Comparison of ENCODE assay signal across 9 mouse cellular contexts in genomic region chr14:15785230-15785629, GRCm38 (mm10).
A peak's percentile ranks its signal among the peaks of the same experiment; 100 is the strongest.
DNase-seq lines count a peak whose midpoint lies in the region; ATAC-seq and TF ChIP-seq lines count a peak whose summit lies in the region.
"Had no signal": no experiment of that assay in that cellular context is flagged by ENCODE, and none has a peak within 500 bp of the region (broad histone marks: within the 10 kb centered on the region; RNA-seq: fewer than 3 reads in every experiment).

No protein-coding gene starts in this region.

- TF ChIP-seq EP300 in CH12.LX (IDR thresholded peaks at IDR 0.05; ENCODE audit: low read length), result no peak
- TF ChIP-seq EP300 in stomach, postnatal 0 days (optimal IDR thresholded peaks at IDR 0.05), result no peak

- dilution Hi-C loops in CH12.LX (cut with MboI; ENCODE audit: extremely low pct_ligation_motif_present, extremely low pct_unique_long_range_greater_than_20kb, low sequenced_read_pairs), result no loop called here

- peak overlapping the region; percentile 40; the same call in 1 of the 2 replicates for H3K4me2 ChIP-seq in CH12.LX (ENCODE audit: insufficient read depth, low read depth, poor library complexity, severe bottlenecking)
- no peak overlapping the region for H3K4me2 ChIP-seq in midbrain, embryonic 12.5 days (replicated peaks)
- no peak overlapping the region for H3K4me2 ChIP-seq in stomach, postnatal 0 days (replicated peaks; ENCODE audit: low read depth)
- H3K4me2 ChIP-seq: liver, embryonic 15.5 days had no signal

- TF ChIP-seq POLR2A in CH12.LX (IDR thresholded peaks at IDR 0.05; ENCODE audit: low read depth, low read length), result no peak

- TF ChIP-seq RAD21 in CH12.LX (IDR thresholded peaks at IDR 0.05; ENCODE audit: low read depth, low read length), result no peak

- TF ChIP-seq CTCF in CH12.LX (conservative IDR thresholded peaks at IDR 0.05 in 1 of 2, IDR thresholded peaks at IDR 0.05 in 1 of 2; ENCODE audit: low read depth in 2 of 2, low read length in 2 of 2), result no peak
- no peak for TF ChIP-seq CTCF in stomach, postnatal 0 days (IDR thresholded peaks at IDR 0.05; ENCODE audit: low read depth)

- no peak overlapping the region for H3K4me3 ChIP-seq in CH12.LX (replicated peaks in 1 of 3; ENCODE audit: low read depth in 2 of 3, low read length in 2 of 3, poor library complexity in 1 of 3)
- H3K4me3 ChIP-seq in midbrain, embryonic 12.5 days, result no peak overlapping the region
- no peak overlapping the region for H3K4me3 ChIP-seq in stomach, postnatal 0 days (ENCODE audit: low read depth, low read length)
- H3K4me3 ChIP-seq: liver, embryonic 15.5 days had no signal

- peaks cover 2 to 39% of the 10 kb centered on the region in 2 experiments; a peak in 3 of 4 replicates for H3K4me1 ChIP-seq in CH12.LX (ENCODE audit: control insufficient read depth in 1 of 2, insufficient read depth in 2 of 2)
- peaks cover 20% of the 10 kb centered on the region; the same call in 1 of the 2 replicates for H3K4me1 ChIP-seq in midbrain, embryonic 12.5 days
- no peaks in the 10 kb centered on the region for H3K4me1 ChIP-seq in stomach, postnatal 0 days (replicated peaks; ENCODE audit: control insufficient read depth, insufficient read depth)
- H3K4me1 ChIP-seq: liver, embryonic 15.5 days had no signal

- peak; percentile 6 to 12 for DNase-seq in heart, adult 18-20 months
- DNase-seq in heart, postnatal 25 days (ENCODE audit: low spot score), result no peak
- peak; percentile 70 for DNase-seq in CH12.LX (ENCODE audit: extremely low read depth)
- DNase-seq in cerebellum, postnatal 10 days, result peak; percentile 68 to 80
- no peak for DNase-seq in adipocyte (ENCODE audit: low spot score)
- DNase-seq in stomach, postnatal 0 days (ENCODE audit: low spot score), result no peak
- no peak for DNase-seq in urinary bladder, adult 2 months (ENCODE audit: low spot score)

- H3K36me3 ChIP-seq in CH12.LX (replicated peaks in 1 of 2; ENCODE audit: control insufficient read depth in 1 of 2, insufficient read depth in 1 of 2, low read length in 1 of 2), result no peaks in the 10 kb centered on the region
- no peaks in the 10 kb centered on the region for H3K36me3 ChIP-seq in midbrain, embryonic 12.5 days
- H3K36me3 ChIP-seq in stomach, postnatal 0 days (ENCODE audit: control insufficient read depth, insufficient read depth, low read length), result no peaks in the 10 kb centered on the region
- H3K36me3 ChIP-seq: liver, embryonic 15.5 days had no signal

- no peak overlapping the region for H3K9ac ChIP-seq in CH12.LX (ENCODE audit: insufficient read depth, low read depth)
- no peak overlapping the region for H3K9ac ChIP-seq in midbrain, embryonic 12.5 days (replicated peaks)
- no peak overlapping the region for H3K9ac ChIP-seq in stomach, postnatal 0 days (ENCODE audit: low read length)
- H3K9ac ChIP-seq: liver, embryonic 15.5 days had no signal

- in situ Hi-C loops in CH12.LX (cut with MboI; ENCODE audit: low pct_ligation_motif_present, low pct_unique_long_range_greater_than_20kb, low sequenced_read_pairs), result no loop called here

- H3K27ac ChIP-seq in CH12.LX (ENCODE audit: insufficient read depth, low read depth), result no peak overlapping the region
- H3K27ac ChIP-seq in midbrain, embryonic 12.5 days (replicated peaks), result peak overlapping the region; percentile 49; the same call in 1 of the 2 replicates
- H3K27ac ChIP-seq in stomach, postnatal 0 days (replicated peaks), result no peak overlapping the region
- H3K27ac ChIP-seq: liver, embryonic 15.5 days had no signal

- H3K27me3 ChIP-seq in CH12.LX (replicated peaks), result no peaks in the 10 kb centered on the region
- H3K27me3 ChIP-seq in midbrain, embryonic 12.5 days, result no peaks in the 10 kb centered on the region
- H3K27me3 ChIP-seq in stomach, postnatal 0 days (ENCODE audit: control insufficient read depth, insufficient read depth, low read length), result no peaks in the 10 kb centered on the region
- H3K27me3 ChIP-seq: liver, embryonic 15.5 days had no signal

- intact Hi-C loops in heart, postnatal 25 days (cut with DNase I), result no loop called here

- peak; percentile 55 for ATAC-seq in midbrain, embryonic 12.5 days (ENCODE audit: low FRiP score, low read depth)
- ATAC-seq in stomach, postnatal 0 days (ENCODE audit: low FRiP score, low TSS enrichment), result no peak

- no peaks in the 10 kb centered on the region for H3K9me3 ChIP-seq in CH12.LX (replicated peaks; ENCODE audit: low read length)
- H3K9me3 ChIP-seq in midbrain, embryonic 12.5 days, result no peaks in the 10 kb centered on the region
- H3K9me3 ChIP-seq in stomach, postnatal 0 days (ENCODE audit: control insufficient read depth, low read length), result no peaks in the 10 kb centered on the region
- H3K9me3 ChIP-seq: liver, embryonic 15.5 days had no signal

- 63% methylated on average over 1 of the region's 1 CpGs for WGBS in midbrain, embryonic 12.5 days
- 38% methylated on average over 1 of the region's 1 CpGs for WGBS in stomach, postnatal 0 days

- no peaks in the 10 kb centered on the region for H3K79me2 ChIP-seq in CH12.LX (replicated peaks; ENCODE audit: control insufficient read depth, extremely low read depth, insufficient read depth, poor library complexity, severe bottlenecking)

TF ChIP-seq in CH12.LX, 34 proteins besides CTCF, POLR2A, EP300 and RAD21:
- TF ChIP-seq ZKSCAN1 (IDR thresholded peaks at IDR 0.05; ENCODE audit: borderline replicate concordance, low read depth, low read length) (no peak), MEF2A (IDR thresholded peaks at IDR 0.05; ENCODE audit: borderline replicate concordance, low read depth, low read length) (0 out of 2 replicates have a peak, but pooled peaks have one; percentile 38), CHD1 (IDR thresholded peaks at IDR 0.05; ENCODE audit: low read depth, low read length) (no peak), TBP (conservative IDR thresholded peaks at IDR 0.05; ENCODE audit: low read depth, low read length) (no peak), MAFK (IDR thresholded peaks at IDR 0.05; ENCODE audit: insufficient replicate concordance, low read length) (no peak), ELF1 (IDR thresholded peaks at IDR 0.05; ENCODE audit: low read depth, low read length) (no peak), SIN3A (IDR thresholded peaks at IDR 0.05; ENCODE audit: low read length) (no peak), TCF12 (IDR thresholded peaks at IDR 0.05; ENCODE audit: low read depth, low read length) (no peak), ZNF384 (IDR thresholded peaks at IDR 0.05; ENCODE audit: low read depth, low read length) (peak; percentile 67), KAT2A (IDR thresholded peaks at IDR 0.05; ENCODE audit: insufficient replicate concordance, low read length) (no peak), SMC3 (IDR thresholded peaks at IDR 0.05; ENCODE audit: low read depth, low read length) (no peak), CHD2 (IDR thresholded peaks at IDR 0.05; ENCODE audit: low read length) (no peak), GABPA (IDR thresholded peaks at IDR 0.05; ENCODE audit: insufficient replicate concordance, low read depth, low read length) (no peak), UBTF (IDR thresholded peaks at IDR 0.05; ENCODE audit: low read depth, low read length) (no peak), JUND (conservative IDR thresholded peaks at IDR 0.05; ENCODE audit: low read depth, low read length) (no peak), USF2 (conservative IDR thresholded peaks at IDR 0.05; ENCODE audit: low read depth, low read length) (no peak), POLR2AphosphoS2 (IDR thresholded peaks at IDR 0.05; ENCODE audit: low read depth, low read length) (no peak), MYC (IDR thresholded peaks at IDR 0.05; ENCODE audit: low read depth, low read length) (no peak), BHLHE40 (IDR thresholded peaks at IDR 0.05; ENCODE audit: low read depth, low read length) (peak; percentile 66), ETS1 (conservative IDR thresholded peaks at IDR 0.05; ENCODE audit: low read depth, low read length) (peak; percentile 59), NELFE (IDR thresholded peaks at IDR 0.05; ENCODE audit: low read depth, low read length) (no peak), RCOR1 (conservative IDR thresholded peaks at IDR 0.05; ENCODE audit: low read depth, low read length) (no peak), MXI1 (IDR thresholded peaks at IDR 0.05; ENCODE audit: low read depth, low read length) (no peak), USF1 (IDR thresholded peaks at IDR 0.05; ENCODE audit: low read depth, low read length) (no peak)
TF ChIP-seq in CH12.LX: peak in this region for 4.

Comparison
In these comparisons a context has a peak if more than half of its experiments do, and no peak if none do; other contexts are left out.
1. DNase-seq: peak in heart, adult 18-20 months (2 of 2), CH12.LX (single experiment) and cerebellum, postnatal 10 days (2 of 2); none in heart, postnatal 25 days (single experiment), adipocyte (single experiment), stomach, postnatal 0 days (single experiment) and urinary bladder, adult 2 months (single experiment).